Mouse (Mus musculus) embryonic facial prominence, embryonic 13.5 days (tissue): Measurements from ENCODE around the gene Gm28897. TPM values are rescaled to one million over a fixed set of nuclear protein-coding genes. Genes with fewer than 3 reads are reported as not detected.
"Not testable (repeated sequence)": the region's sequence is repeated elsewhere in the genome, so short reads cannot be mapped to it uniquely, and the experiment has no call there.

Experiments used
- ATAC-seq: fragments of 200-750 bp; cut with Nextera tagmentation; 2 replicates; pipeline ENCODE4 v1.8.0; 2017; ENCODE audit warnings: low read depth; ENCODE audit not compliant: insufficient number of reproducible peaks, insufficient read depth, low FRiP score, low TSS enrichment
- H3K27ac ChIP-seq: fragments of 300-500 bp; sonication (generic); 2 replicates; pipeline ENCODE4 v1.5.1; 2015; ENCODE audit warnings: moderate library complexity, mild to moderate bottlenecking, inconsistent platforms
- H3K27me3 ChIP-seq: fragments of 300-500 bp; sonication (generic); 2 replicates; pipeline ENCODE4 v1.6.1; 2015; ENCODE audit warnings: mild to moderate bottlenecking, inconsistent platforms
- H3K36me3 ChIP-seq: fragments of 300-500 bp; sonication (generic); 2 replicates; pipeline ENCODE4 v1.6.1; 2015; ENCODE audit warnings: mild to moderate bottlenecking, inconsistent platforms
- H3K4me1 ChIP-seq: fragments of 300-500 bp; sonication (generic); 2 replicates; pipeline ENCODE4 v1.6.1; 2015; ENCODE audit warnings: inconsistent platforms
- H3K4me2 ChIP-seq: fragments of 300-500 bp; sonication (generic); 2 replicates; pipeline ENCODE4 v1.6.1; 2015; ENCODE audit warnings: moderate library complexity, mild to moderate bottlenecking, inconsistent platforms
- H3K4me3 ChIP-seq: fragments of 300-500 bp; sonication (generic); 2 replicates; pipeline ENCODE4 v1.5.1; 2015; ENCODE audit warnings: mild to moderate bottlenecking, inconsistent platforms
- H3K9ac ChIP-seq: fragments of 300-500 bp; sonication (generic); 2 replicates; pipeline ENCODE4 v1.6.1; 2015; ENCODE audit warnings: mild to moderate bottlenecking, inconsistent platforms
- H3K9me3 ChIP-seq: fragments of 300-500 bp; sonication (generic); 2 replicates; pipeline ENCODE4 v1.6.1; 2016; ENCODE audit warnings: inconsistent platforms
- WGBS: fragments of 180-500 bp; shearing (Covaris S2); methylation state at CpG from one replicate; pipeline ENCODE4 v1.1.7; 2015; ENCODE audit warnings: mixed read lengths; 5-methylcytosine and 5-hydroxymethylcytosine counted together
- polyA plus RNA-seq: library from polyadenylated mRNA; unstranded; fragments of >200 nt; fragmentation: Nextera tagmentation; extraction: Ambion mirVana; gene quantifications from 2 replicates; pipeline ENCODE4 v1.2.1, GENCODE M21; 2015

Gene Gm28897
- polyA plus RNA-seq, result not detected in 2 replicates

GRCm38 (mm10) chrY:80926695-80927094 is at the start of gene Gm28897:
Gene Gm28897 (plus strand): TSS chrY:80926995.
- H3K4me2 ChIP-seq, H3K9me3 ChIP-seq, H3K36me3 ChIP-seq, H3K27ac ChIP-seq, H3K27me3 ChIP-seq, H3K4me1 ChIP-seq, H3K4me3 ChIP-seq, ATAC-seq, H3K9ac ChIP-seq: not testable (repeated sequence)
- whole genome bisulfite sequencing, result no CpG with 5 or more reads among the region's 6 CpGs
